Mouse (Mus musculus) cerebellum, adult 11 months (tissue): ENCODE data around the gene Foxl1.

Source experiments
- DNase-seq: peaks from one replicate; pipeline ENCODE4 v3.0.0; 2022

The Foxl1 gene

DNA sequence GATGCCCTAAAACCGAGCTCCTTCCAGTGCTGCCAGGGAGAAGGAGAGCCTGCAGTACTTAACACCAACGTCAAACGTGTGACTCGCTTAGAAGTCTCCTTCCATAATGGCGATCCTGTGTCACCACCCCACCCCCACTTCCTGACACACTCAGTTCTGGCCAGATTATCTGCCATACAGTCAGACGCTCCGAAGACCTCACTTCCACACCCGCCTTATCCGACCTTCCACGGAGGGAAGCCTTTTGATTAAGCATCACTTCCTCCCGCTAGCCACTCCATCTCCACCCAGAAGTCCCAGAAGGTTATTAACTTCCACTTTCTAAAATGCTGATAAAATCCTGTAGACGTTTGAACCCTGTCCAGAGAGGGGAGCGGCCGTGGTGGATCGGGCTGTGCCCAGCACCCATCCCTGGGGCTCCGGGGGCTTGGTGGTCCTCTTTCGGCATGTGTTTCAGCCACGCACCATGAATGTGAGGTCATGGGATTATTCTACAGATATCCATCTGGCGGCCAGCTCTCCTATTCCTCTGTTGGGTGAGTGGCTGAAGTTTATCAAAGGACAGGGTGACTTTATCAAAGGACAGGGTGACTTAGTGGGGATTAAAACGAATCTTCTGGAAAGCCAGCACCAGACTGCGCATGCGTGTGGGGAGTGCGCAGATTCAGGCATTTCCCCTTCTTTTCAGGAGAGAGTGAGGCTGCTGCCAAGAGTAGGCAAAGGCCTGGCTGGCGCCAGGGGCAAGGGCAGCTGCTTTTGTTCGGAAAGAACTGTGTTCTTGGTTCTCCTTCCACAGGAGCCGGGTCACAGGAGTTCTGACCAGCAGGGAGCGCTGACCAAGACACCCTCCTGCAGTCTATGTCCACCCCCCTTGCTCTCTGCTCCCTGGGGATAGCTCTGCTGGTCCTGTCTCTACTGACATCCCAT, 43.1 kb downstream of the Foxl1 start:
- DNase-seq: no peak

DNA sequence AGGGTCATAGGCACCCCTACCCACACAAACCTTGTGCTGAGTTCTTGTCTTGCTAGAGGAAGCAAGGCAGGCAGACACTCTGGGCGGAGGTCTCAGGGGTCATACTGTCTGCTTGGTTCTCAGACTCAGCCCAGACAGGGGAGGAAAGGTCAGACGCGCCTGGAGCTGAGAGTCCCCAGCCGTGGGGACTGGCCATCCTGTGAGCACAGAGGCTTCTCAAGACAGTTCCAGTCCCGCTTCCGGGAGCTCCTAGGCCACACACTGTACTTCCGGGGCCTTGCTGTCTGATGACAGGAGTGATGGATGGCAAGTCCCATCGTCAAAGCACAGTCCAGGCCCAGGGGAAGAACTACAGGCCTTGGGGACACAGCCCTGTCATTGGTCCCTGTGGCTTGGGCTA, 44.8 kb downstream of the Foxl1 start:
- DNase-seq: no peak

DNA sequence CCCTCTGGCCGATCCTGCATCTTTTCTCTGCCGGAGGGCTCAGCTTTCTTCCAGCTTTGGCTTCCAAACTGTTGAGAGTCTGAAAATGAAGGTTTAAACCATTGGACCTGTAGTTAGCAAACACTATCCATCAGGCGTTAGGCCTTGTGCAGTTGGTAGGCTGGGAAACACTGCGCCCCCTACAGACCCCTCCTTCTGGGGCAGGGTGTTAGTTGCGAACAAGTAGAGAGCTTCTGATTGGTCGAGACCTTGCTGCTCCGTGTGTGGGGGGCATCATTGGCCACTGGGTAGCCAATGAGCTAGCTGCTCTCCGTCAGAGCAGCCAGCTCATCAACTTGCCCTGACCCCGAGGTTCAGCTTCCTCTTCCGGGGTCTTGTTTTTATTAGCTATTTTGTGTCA, 46.4 kb downstream of the Foxl1 start:
- no peak for DNase-seq

DNA sequence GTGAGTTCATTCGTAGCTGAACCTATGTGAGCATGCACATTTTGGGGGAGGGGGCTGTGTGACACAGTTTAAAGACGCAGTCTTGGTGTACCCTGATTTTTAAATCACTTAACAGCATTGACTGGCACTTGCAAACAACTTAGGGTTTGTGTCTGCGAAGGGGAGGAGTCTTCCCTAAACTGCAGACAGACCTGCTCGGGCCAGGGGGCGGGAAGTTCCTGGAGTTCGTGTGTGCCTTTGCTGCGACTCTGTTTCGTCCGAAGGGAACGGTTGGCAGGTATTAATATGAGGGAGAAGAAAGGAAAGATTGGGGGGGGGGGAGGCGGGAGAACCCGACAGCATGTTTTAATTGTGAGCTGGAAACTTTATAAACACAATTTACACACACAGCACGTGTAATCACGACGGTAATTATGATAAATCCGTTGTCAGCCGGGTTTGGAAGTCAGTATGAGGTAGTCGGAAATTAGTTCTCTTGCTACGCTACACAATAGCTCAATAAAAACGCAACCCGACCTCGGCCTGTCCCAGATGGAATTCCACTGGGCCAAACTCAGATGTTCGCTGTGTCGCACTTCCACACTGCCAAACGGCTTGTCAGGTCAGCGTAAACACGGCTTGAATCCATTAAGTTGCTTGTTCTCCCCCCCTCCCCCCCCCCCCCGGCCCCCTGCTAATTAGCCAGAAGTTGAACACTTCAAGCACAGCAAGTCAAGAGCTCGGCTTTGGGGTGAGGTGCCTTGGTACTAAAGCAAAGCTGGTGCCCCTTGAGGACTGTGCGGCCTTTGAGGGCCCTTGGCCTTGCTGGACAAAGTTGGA, 47.2 kb downstream of the Foxl1 start:
- DNase-seq: no peak

DNA sequence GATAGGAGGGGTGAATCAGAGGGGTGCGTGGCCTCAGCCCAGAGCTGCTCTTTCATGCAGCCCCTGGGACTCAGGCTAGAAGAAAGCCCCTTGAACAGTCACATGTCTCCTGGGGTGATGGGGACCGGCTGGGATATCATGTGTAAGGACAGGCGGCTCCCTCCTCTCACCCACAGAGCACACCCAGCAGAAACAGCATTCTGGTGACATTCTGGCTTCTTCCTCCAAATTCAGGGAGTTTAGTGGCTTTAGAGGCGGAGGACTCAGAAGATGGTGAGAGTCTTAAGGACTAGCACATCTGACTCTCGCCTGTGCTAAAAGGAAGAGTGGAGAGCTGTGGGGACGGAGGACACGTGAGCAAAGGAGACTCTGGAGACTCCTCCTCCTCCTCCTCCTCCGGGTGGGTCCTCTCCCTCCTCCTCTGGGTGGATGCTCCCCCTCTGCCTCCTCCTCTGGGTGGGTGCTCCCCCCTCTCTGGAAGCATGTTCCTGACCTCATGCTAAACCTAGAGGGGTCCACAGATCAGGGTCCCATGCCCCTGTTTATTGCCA, 47.9 kb downstream of the Foxl1 start:
- no peak for DNase-seq

DNA sequence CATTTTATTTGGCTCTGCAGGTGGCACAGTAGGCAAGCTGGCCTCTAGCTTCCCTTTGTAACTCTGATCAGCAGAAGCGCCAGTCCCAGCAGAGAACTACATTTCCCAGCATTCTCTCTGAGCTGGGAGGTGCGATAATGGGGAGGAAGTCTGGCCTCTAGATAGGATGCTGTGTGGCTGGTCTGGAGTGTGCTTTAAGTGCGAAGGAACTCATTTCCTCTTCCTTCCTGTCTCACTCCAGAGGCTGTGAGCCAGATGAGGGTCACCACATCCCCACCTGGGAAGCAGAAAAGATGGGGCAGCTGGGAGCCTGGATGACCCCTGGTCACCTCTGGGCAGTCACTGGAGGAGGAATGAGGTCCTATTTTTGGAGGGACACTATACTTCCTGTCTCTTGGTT, 48.6 kb downstream of the Foxl1 start:
- no peak for DNase-seq
